Mouse (Mus musculus) right cerebral cortex, postnatal 10 days (tissue): Measurements from ENCODE around the gene Abcc9.
"Not testable (repeated sequence)": the region's sequence is repeated elsewhere in the genome, so short reads cannot be mapped to it uniquely, and the experiment has no call there.

Source experiments
- DNase-seq, 2 experiments: peaks; one replicate each; pipeline ENCODE4 v3.0.0; 2021; ENCODE audit warnings: low spot score in 2 of 2

The Abcc9 gene

DNA sequence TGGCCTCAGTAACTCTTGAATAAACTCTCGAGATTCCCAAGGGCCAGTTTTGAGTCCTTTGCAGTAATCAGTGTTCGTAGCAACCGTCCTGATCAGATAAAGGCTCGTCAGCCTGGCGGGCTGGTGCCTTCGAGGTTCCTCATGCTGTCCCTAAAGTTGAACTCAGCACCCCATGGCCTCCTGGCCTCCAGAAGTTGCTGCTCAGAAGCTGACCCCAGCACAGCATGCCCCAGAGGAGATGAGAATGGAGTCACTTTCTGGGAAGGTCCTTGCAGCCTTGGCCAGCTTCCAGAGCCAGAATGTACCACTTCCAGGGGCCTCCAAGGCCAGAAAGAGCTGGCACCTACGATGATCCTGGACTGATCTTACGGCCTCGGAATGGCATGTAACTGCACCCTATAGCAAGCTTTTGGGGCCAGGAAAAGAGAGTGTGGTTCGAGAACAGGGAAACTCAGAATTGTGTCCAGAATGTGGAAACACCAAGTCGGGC is 1.4 kb upstream of the Abcc9 start:
- no peak for DNase-seq

- DNase-seq, result no peak
Measured at GRCm38 (mm10) chr6:142701161-142701560, 954 bp downstream of the Abcc9 start.

GRCm38 (mm10) chr6:142700753-142701152 is 1.4 kb downstream of the Abcc9 start:
- DNase-seq, result no peak

DNA sequence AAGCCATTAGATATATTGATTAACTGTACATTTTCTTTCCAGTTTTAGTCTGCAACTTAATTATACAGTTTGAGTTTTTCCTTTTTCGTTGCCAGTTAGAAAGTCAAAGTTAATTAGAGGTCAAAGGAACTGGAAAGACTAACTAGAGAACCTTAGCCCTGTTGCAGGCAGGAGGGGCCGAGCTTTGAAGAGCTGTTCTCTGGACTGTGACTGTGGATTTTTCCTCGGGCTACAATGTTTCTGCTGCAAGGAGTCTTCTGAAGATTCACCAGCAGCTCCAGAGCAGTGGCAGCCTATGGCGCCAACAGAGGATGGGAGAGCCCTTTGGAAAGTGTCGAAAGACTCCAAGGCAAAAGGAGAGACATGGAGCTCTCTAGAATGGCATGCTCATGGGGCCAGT is 10.0 kb downstream of the Abcc9 start:
- no peak for DNase-seq

GRCm38 (mm10) chr6:142689673-142690072 is 12.4 kb downstream of the Abcc9 start:
- DNase-seq, result no peak

GRCm38 (mm10) chr6:142682985-142683691 is 19.0 kb downstream of the Abcc9 start:
- DNase-seq, result no peak

DNA sequence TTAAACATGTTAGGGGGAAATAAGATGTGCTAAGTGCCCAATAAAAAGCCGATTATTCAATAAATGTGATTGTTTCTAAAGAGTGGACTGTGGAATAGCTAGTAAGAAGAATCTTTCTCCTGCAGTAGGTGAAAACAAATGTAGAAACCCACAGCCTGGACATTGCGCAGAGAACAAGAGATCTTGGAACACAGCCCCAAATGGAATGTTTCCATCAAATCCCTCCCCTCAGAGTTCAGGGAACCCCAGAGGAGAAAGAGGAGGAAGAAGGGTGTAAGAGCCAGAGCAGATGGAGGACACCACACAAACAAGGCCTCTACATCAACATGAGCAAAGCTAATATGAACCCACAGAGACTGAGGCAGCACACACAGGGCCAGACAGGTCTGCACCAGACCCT is 32.1 kb downstream of the Abcc9 start:
- no peak for DNase-seq

DNA sequence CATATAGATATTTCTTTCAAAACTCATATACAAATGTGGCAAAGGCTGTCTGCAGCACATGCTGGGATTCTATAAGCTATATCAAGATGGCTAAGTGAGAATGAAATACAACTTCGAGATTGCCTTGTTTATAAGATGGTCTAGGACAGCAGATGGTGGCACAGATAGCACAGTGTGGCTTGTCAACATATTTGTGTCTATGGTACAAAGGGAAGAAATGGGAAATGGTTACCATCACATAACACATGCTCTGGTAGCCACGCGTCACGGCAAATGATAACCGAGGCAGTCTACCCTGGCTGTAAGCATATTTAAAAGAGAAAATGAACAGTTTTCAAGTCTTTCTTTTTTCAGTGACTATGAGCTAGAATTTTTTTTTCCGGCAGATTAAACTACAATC is 32.8 kb downstream of the Abcc9 start:
- no peak for DNase-seq

GRCm38 (mm10) chr6:142668831-142669230 is 33.3 kb downstream of the Abcc9 start:
- DNase-seq, result no peak

DNA sequence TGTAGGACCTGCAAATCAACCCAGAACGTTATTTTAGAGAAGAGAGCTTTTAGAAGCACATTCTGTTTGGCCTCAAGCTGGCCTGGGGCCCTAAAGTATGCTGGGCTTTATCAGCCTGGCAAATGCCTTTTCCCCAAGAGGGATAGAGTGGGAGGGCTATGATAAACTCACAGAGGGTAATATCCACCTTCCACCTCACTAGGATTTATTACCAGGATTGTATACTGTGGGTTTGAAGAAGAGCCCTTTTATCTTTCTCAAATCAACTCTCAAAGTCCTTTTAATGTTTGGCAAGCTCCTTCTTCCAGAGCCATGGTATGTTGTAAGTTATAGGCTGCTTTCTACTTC is 33.7 kb downstream of the Abcc9 start:
- DNase-seq, result no peak

DNA sequence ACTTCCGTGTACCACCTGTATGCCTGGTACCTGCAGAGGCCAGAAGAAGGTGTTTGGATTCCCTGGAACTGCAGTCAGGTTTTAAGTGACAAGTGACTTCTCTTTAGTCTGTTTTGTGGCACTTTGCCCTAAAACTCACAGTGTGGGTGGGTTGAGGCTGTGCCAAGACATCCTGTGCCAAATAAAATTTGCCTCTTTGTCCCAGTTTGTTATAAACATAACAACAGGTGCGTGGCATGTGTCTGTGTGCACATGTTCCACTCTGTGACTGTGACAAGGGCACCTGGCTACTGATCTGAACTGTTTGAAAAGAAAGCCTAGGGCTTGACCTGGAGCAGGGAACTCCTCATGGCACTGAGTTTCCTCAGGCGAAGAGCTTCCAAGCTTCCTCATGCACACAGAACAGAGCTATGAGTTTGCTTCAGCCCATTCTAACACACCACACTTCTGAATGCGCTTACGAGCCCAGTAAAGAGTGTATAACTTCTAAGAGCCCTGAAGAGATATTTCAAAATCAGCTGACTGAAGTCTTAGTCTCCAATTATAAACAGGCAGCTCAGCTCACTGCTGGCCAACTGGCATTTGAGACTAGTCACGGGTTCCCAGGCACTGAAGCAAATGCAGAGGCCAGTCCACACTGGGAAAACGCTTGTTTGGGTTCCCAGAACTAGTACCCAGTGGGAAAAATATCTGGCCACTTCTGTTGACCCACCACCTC is 34.3 kb downstream of the Abcc9 start:
- DNase-seq, result no peak

GRCm38 (mm10) chr6:142662056-142662455 is 40.1 kb downstream of the Abcc9 start:
- not testable (repeated sequence) for DNase-seq

DNA sequence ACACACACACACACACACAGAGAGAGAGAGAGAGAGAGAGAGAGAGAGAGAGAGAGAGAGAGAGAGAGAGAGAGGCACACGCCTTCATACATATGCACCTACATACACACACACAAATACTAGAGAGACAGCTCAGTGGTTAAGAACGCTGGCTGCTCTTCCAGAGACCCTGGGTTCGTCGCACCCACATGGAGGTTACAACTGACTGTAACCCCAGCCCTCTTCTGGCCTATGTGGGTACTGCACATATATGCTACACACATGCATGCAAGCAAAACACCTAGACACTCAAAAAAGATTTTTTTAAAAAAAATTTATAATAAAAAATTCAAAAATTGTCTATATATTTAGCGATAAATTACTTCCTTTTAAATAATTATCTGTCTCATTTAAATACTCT is 43.1 kb downstream of the Abcc9 start:
- no peak for DNase-seq

DNA sequence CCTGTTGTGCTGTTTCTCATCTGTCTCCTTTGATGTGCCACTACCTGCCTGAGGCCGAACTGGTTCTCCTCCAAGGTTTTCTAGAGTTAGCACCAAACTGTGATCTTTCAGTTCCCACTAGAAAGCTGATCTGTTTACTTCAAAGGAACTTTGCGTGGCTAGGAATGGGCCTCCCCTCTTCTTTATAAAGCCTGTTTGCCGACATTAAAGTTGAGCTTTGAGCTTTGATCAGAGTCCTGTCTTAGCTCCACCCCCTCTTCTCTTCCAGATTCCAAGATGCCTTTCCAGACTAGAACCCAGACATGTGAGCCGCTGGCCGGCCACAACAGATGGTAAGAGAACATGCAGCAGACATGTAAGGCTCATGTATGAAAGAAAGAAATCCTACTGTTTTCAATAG is 47.6 kb downstream of the Abcc9 start:
- DNase-seq, result no peak

- DNase-seq, result no peak
Measured at GRCm38 (mm10) chr6:142652175-142652574, 49.9 kb downstream of the Abcc9 start.

DNA sequence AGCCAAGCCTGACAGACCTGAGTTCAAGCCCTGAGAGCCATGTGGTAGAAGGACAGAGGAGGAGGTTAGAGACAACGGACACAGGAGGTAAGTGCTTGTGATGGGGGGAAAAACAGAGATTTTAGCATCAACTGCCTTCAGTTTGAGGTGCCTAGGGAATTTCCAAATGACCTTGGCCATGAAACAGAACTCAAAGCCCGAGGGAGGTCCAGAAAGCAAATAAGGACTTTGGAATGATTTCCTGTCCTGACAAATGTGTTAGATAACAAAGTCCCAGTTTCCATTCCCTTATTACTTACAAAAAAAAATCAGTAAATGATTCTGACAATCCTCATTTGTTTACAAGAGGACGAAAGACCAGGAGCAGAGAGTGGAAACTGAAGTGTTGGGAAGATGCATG is 52.8 kb downstream of the Abcc9 start:
- no peak for DNase-seq

DNA sequence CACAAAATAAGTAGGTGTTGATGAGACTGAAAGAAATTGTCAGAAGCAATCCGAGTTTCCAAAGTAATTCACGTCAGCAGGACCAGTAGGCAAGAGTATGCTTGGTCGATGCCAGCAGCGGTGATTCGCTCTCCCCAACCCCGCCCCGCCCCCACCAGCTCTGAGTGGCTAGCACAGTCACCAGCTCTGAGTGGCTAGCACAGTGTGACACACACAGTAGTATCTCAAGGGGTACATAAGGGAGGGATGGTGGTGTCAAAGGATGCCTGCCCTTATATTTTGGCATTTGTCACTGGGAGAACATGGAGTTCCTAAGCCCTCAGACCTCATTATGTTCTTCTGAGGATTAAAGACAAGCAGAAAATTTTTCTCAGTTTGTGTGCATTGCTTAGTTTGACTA is 56.6 kb downstream of the Abcc9 start:
- no peak for DNase-seq

GRCm38 (mm10) chr6:142639301-142639700 is 62.8 kb downstream of the Abcc9 start:
- DNase-seq, result no peak

DNA sequence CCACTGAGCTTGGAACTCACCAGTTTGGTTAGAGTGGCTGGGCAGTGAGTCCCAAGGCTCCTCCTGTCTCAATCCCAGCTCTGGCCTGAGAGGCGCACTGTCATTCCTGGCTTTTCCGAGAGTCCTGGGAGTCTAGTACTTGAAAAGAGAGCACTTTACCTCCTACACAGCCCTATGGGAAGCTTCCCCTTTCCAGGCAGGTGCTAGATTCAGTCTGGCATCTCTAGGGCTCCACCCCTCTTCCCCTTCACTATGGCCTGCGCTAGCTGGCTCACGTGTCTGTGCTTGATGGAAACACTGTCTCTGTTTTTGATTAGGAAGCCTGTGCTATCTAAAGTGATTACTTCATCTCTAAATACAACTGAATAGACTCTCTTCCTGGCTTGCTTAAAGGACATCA is 66.5 kb downstream of the Abcc9 start:
- DNase-seq, result no peak

DNA sequence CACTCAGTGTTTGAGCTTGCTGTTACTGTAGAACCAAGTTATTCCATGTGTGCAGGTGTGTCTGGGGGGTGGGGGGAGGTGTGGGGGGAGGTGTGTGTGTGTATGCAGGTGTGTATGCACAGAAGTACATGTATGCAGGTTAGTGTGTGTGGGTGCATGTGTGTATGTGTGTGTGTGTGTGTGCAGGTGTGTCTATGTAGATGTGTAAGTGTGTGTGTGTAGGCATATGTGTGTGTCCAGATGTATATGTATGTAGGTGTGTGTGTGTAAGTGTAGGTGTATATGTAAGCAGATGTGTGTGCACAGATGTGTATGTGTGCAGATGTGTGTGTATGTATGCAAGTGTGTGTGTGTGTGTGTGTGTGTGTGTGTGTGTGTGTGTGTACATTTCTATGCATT is 66.9 kb downstream of the Abcc9 start:
- DNase-seq, result no peak

DNA sequence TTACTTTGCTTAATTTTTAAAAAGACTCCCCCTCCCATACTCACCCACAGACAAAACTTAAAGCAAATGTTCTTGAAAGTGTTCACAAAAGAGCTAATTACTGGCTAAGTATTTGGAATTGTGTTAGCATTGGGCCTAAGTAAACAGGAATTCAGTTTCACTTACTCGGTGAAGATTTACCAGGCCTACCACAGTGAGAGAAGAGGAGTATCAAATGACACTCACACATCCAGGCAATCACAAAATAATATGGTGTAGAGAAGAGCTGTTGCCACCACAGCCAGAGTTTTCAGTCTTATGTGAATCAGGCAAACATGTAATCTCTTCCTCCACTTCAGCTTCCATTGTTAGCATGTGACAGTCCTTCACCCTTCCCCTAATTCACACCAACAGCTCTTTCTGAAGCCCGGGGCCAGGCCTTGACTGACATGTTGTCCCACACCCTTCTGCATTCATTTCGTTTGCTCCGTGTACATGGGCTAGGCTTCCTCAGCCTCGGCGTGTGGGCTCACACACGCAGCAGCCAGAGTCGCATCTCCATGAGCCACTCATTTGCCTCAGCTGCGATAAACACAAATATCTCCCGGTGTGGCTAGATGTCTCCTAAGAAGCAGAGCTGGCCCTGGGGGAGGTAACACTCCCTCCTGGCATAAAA is 67.5 kb downstream of the Abcc9 start:
- DNase-seq, result no peak

GRCm38 (mm10) chr6:142623351-142623750 is 78.8 kb downstream of the Abcc9 start:
- DNase-seq, result no peak

- no peak for DNase-seq
Measured at GRCm38 (mm10) chr6:142616659-142617058, 85.5 kb downstream of the Abcc9 start.
